Mouse (Mus musculus) kidney, postnatal 14 days (tissue): ENCODE measurements around the gene Sel1l3.

Experiments used
- DNase-seq: peaks from one replicate; pipeline ENCODE4 v3.0.0; 2022; ENCODE audit warnings: mixed read lengths

Gene Sel1l3

GRCm38 (mm10) chr5:53213711-53214352 lies at the start of gene Sel1l3:
Sel1l3 (minus strand) TSS chr5:53213927.
- DNase-seq, result peak; percentile 60

- DNase-seq, result no peak
Measured at GRCm38 (mm10) chr5:53261999-53262398, 48.3 kb upstream of the Sel1l3 start.

GRCm38 (mm10) chr5:53259894-53260293 lies 46.2 kb upstream of the Sel1l3 start:
- no peak for DNase-seq

GRCm38 (mm10) chr5:53258038-53258786 lies 44.5 kb upstream of the Sel1l3 start:
- peak; percentile 22 for DNase-seq

- DNase-seq, result no peak
Measured at GRCm38 (mm10) chr5:53254821-53255220, 41.1 kb upstream of the Sel1l3 start.

DNA sequence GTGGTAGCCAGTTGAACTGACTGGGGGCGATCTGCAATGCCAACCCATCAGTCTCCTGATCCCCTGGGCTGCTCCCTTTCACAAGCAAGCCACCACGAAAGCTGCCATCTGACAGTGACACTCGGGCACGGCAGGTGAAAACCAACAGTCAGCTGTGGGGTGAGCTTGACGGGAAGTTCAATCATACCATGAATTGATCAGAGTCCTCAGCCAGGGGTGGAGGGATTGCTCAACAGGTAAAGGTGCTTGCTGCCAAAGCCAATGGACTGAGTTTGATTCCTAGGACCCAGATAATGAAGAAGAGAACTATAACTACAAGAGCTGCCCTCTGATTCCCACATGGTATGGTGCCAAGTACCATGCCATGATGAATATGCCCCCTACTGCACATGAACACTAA lies 40.4 kb upstream of the Sel1l3 start:
- no peak for DNase-seq

- no peak for DNase-seq
Measured at GRCm38 (mm10) chr5:53249431-53250061, 35.8 kb upstream of the Sel1l3 start.

- no peak for DNase-seq
Measured at GRCm38 (mm10) chr5:53248499-53248898, 34.8 kb upstream of the Sel1l3 start.

DNA sequence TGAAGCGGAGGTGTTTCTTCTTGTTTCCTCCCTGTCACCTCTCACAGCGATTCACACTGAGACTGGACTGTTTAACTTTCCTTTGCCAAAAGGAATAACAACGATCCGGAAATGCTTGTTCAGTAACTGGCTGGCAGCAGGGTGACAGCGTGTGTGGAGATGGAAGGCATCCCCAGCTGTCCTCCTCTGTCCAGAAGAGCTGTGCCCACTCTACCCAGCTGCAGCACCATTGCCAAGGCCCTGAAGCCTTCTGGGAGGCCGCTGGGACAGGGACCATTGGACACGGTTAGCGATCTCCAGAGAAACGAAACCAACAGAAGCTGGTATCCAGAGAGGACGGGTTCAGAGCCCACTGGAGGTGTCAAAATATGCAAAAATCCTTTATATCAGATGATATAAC lies 30.2 kb upstream of the Sel1l3 start:
- no peak for DNase-seq

GRCm38 (mm10) chr5:53242865-53243499 lies 29.3 kb upstream of the Sel1l3 start:
- DNase-seq, result no peak

DNA sequence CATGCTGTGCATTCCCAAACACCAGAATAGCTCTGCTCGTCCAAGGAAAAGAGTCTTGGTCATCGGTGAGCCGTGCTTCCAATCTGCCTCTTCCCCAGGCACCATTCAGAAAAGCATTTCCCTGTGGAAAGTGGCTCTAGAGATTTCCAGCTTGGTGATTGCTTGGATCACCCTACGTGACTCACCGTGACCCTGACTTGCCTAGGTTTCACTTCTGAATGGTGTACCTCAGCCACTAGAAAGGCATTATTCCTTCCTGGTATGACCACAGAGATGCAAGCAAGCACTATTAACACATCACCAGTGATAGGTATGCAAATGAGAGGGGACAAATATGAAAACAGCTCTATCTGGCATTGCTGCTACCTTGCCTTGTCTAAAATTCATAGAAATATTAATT lies 28.2 kb upstream of the Sel1l3 start:
- DNase-seq, result no peak

DNA sequence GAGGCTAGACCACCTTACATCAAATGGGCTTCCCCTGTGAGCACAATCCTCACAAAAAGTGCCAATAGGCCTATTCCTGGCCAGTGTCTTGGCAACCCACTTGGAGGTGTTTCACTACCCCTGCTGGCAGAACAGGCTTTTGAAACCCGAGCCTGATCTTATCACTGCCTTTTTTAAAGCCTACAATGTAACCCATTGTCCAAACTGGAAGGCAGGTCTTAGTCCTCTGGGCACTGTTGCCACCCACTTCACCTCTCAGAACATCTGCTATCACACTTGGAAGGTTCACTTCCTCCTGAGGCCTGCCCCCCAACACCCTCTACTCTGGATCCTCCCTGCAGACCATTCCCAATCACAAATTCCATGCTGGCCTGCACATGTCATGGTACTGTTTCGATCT lies 27.4 kb upstream of the Sel1l3 start:
- no peak for DNase-seq

DNA sequence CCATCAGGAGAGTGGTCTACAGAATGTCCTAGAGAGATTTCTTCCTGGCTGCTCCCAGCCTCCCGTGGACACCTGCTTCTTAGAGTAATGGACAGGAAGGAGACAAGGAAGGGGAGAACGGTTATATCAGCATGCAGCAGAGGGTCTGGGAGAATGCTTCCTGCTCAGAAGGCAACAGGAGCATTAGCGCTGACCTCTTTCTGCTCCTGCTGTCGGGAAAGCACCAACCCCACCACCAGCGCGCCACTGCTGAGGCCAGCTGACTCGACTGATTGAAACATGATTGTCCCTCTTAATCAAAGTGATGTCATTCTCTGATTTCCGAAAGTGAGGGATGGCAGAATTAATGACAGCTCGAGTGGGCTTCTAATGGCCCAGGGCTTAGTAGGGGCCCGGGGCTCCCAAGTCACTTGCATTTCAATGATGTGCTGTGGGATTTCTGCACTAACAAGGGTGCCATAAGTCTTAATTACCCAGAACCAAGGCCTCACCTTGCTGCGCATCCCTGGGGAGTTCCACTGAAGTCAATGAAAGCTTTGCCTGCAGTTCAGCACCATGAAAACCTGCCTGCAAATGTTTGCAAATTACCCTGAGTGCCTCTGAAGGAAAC lies 26.2 kb upstream of the Sel1l3 start:
- no peak for DNase-seq

DNA sequence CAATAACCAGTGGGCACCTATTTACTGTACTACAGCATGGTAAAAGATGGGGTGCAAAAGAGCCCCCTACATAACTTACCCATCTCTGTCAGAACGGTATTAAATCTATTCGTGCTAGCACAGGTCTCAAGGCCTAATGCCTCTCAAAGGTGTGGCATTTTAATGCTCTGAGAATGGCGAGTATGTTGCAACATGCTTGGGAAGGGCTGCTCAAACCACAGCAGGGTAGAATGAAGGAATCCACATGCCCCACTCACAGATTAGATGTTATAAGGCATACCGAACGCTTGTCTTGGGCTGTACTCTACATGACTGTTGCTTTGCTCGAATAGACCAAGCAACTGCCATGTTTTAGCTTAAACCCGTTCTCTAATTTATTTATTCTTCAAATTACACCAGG lies 25.5 kb upstream of the Sel1l3 start:
- DNase-seq, result no peak

DNA sequence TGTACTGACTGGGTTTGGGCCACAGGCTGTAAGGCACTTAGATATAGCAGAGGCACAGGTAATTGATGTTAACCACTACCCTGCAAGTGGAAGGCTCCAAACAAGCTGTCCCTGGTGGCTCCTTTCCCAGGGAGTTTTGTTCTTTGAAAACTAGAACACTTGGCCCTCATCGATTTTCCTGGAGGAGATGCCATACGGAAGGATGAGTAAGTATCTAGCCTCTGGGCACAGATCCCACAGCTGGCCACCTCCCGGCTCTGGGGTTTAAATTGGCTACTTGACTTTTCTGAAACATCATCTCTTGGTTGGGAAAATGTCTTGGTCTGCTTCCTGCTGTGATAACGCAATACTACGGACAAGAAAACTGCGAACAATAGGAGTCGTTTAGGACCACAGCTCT lies 25.0 kb upstream of the Sel1l3 start:
- DNase-seq, result no peak

GRCm38 (mm10) chr5:53236749-53237148 lies 23.0 kb upstream of the Sel1l3 start:
- DNase-seq, result no peak

DNA sequence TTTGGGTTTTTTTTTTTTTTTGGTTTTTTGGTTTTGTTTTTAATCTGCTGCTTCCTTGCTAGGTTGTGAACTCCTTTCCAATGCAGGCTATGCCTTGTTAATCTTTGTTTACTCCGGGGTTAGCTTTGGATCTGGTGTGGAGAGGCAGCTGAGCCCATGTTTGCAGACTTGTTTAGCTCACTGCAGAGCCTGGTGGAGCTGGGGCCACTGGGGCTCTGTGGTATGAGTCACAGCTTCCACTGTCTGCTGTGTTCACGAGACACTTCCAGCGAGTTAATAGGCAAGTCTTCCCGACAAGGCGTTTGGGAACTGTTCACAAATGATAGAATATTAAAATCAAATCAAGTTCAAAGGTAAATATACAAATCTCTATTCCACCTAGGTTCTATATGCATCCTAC lies 22.4 kb upstream of the Sel1l3 start:
- no peak for DNase-seq

DNA sequence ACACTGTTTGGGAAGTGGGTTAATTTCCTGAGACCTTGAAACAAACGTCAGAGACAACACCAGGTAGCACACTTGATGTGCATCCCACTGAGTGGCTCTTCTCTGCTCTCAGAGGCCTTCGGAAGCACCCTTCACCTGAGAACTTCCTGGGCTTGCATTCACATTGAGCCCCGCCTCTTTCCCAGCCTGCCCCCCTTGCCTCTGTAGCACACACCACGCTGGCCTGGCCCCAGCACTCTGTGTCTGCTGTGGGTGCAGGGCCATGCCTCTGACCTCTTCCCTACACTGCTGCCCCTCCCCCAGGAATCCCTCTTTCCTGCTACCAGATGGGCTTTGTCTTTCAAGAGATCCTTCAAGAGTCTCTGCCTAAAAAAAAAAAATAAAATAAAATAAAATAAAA lies 21.8 kb upstream of the Sel1l3 start:
- no peak for DNase-seq

GRCm38 (mm10) chr5:53230560-53230959 lies 16.8 kb upstream of the Sel1l3 start:
- DNase-seq, result no peak

GRCm38 (mm10) chr5:53225434-53225833 lies 11.7 kb upstream of the Sel1l3 start:
- DNase-seq, result no peak

DNA sequence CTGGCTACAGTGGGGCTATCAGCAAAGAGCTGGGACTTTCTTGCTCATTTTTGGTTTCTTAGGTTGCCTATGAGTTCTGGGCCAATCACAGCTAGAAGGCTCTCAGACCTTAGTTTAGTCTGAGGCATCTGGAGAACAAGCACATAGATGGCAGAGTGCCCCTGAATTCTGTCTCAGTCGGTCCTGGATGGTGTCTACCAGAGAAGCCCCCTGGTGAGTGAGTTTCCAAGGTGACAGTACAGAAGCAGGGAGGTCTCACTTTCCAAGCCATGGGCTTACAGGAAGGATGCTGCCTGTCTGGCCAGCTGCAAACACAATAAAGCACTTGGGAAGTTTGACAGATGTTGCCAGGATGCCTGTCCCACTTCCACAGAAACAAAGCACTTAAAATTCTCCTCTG lies 1.1 kb upstream of the Sel1l3 start:
- no peak for DNase-seq

- no peak for DNase-seq
Measured at GRCm38 (mm10) chr5:53214362-53214761, 635 bp upstream of the Sel1l3 start.
